In genomic region chr19:10523483-10524080, GRCm38 (mm10) we compare ENCODE assay signal across 9 mouse cellular contexts. TPM values are rescaled to one million over a fixed set of nuclear protein-coding genes. Genes with fewer than 3 reads are reported as not detected.
DNase-seq lines count a peak whose midpoint lies in the region; ATAC-seq lines count a peak whose summit lies in the region.
"Had no signal": no experiment of that assay in that cellular context is flagged by ENCODE, and none has a peak within 500 bp of the region (broad histone marks: within the 10 kb centered on the region; RNA-seq: fewer than 3 reads in every experiment).

No protein-coding gene starts in this region.

- peak overlapping the region; percentile 87; the same call in 1 of the 2 replicates for H3K4me3 ChIP-seq in heart, embryonic 11.5 days (ENCODE audit: low read depth, low read length)
- peak overlapping the region; percentile 7; the same call in 1 of the 2 replicates for H3K4me3 ChIP-seq in forebrain, embryonic 12.5 days (replicated peaks)
- H3K4me3 ChIP-seq in liver, embryonic 15.5 days (replicated peaks), result peak overlapping the region; percentile 99

- no peaks in the 10 kb centered on the region for H3K27me3 ChIP-seq in heart, embryonic 11.5 days (ENCODE audit: control insufficient read depth, insufficient read depth, low read length)
- no peaks in the 10 kb centered on the region for H3K27me3 ChIP-seq in forebrain, embryonic 12.5 days
- no peaks in the 10 kb centered on the region for H3K27me3 ChIP-seq in liver, embryonic 15.5 days

- peaks cover 18% of the 10 kb centered on the region for H3K4me1 ChIP-seq in heart, embryonic 11.5 days (ENCODE audit: control insufficient read depth, insufficient read depth, low read length)
- H3K4me1 ChIP-seq in forebrain, embryonic 12.5 days, result peaks cover 29% of the 10 kb centered on the region
- peaks cover 55% of the 10 kb centered on the region for H3K4me1 ChIP-seq in liver, embryonic 15.5 days (replicated peaks)

- WGBS in heart, embryonic 11.5 days (ENCODE audit: insufficient replicate concordance), result 70% methylated on average over 5 of the region's 5 CpGs
- 86% methylated on average over 5 of the region's 5 CpGs for WGBS in forebrain, embryonic 12.5 days
- WGBS in liver, embryonic 15.5 days (ENCODE audit: insufficient replicate concordance), result 15% methylated on average over 5 of the region's 5 CpGs

- no peak overlapping the region for H3K27ac ChIP-seq in heart, embryonic 11.5 days (ENCODE audit: low read depth, low read length)
- H3K27ac ChIP-seq in forebrain, embryonic 12.5 days, result no peak overlapping the region
- peak overlapping the region; percentile 69 for H3K27ac ChIP-seq in liver, embryonic 15.5 days (replicated peaks)

- 0 out of 2 replicates have a peak overlapping the region, but pooled peaks have one; percentile 22 for H3K9ac ChIP-seq in heart, embryonic 11.5 days (ENCODE audit: low read depth, low read length)
- H3K9ac ChIP-seq in forebrain, embryonic 12.5 days, result peak overlapping the region; percentile 12
- peak overlapping the region; percentile 47 for H3K9ac ChIP-seq in liver, embryonic 15.5 days

- intact Hi-C loops in heart, postnatal 10 days (cut with DNase I), result no loop called here

- no peak for DNase-seq in heart, postnatal 10 days
- DNase-seq in 416B (ENCODE audit: low read depth), result peak; percentile 51
- DNase-seq in right cerebral cortex, adult 2 months (ENCODE audit: low spot score in 2 of 2), result no peak
- no peak for DNase-seq in cerebellum, postnatal 36 days
- DNase-seq in spleen, postnatal 14 days (ENCODE audit: low spot score in 2 of 2), result no peak
- DNase-seq: adrenal gland, postnatal 25 days had no signal

- H3K36me3 ChIP-seq in heart, embryonic 11.5 days (ENCODE audit: control insufficient read depth, insufficient read depth, low read length), result no peaks in the 10 kb centered on the region
- H3K36me3 ChIP-seq in forebrain, embryonic 12.5 days (replicated peaks), result peaks cover 7% of the 10 kb centered on the region
- H3K36me3 ChIP-seq in liver, embryonic 15.5 days (replicated peaks), result peaks cover 14% of the 10 kb centered on the region

- no peak for ATAC-seq in heart, embryonic 11.5 days (replicated peaks; ENCODE audit: insufficient number of reproducible peaks, low FRiP score, low TSS enrichment)
- ATAC-seq in forebrain, embryonic 12.5 days (ENCODE audit: low FRiP score), result no peak
- ATAC-seq in liver, embryonic 15.5 days (ENCODE audit: insufficient read depth), result no peak

- no peaks in the 10 kb centered on the region for H3K9me3 ChIP-seq in heart, embryonic 11.5 days (replicated peaks; ENCODE audit: control insufficient read depth, low read length)
- H3K9me3 ChIP-seq in forebrain, embryonic 12.5 days, result no peaks in the 10 kb centered on the region
- H3K9me3 ChIP-seq in liver, embryonic 15.5 days (replicated peaks), result no peaks in the 10 kb centered on the region

- H3K4me2 ChIP-seq in heart, embryonic 11.5 days, result peak overlapping the region; percentile 78
- H3K4me2 ChIP-seq in forebrain, embryonic 12.5 days, result peak overlapping the region; percentile 80
- H3K4me2 ChIP-seq in liver, embryonic 15.5 days, result peak overlapping the region; percentile 77

RNA-seq across cellular contexts. Expression of gene Cpsf7, which starts 1.5 kb away (rescaled TPM):
- polyA plus RNA-seq in heart, embryonic 11.5 days (2014; fragmentation: Nextera tagmentation; extraction: Ambion mirVana), result 39.3 and 41.2 TPM in 2 replicates
- total RNA-seq in heart, postnatal 10 days (2021), result 10 to 100 TPM; 39.9 to 41.2 TPM
- polyA plus RNA-seq in forebrain, embryonic 12.5 days (2016; fragmentation: Nextera tagmentation; extraction: Ambion mirVana), result 67.9 and 73.9 TPM in 2 replicates
- 11.1 and 12.3 TPM in 2 replicates for polyA plus RNA-seq in liver, embryonic 15.5 days (2015; fragmentation: Nextera tagmentation; extraction: Ambion mirVana)

RNA-seq across cellular contexts. Expression of gene Sdhaf2, which starts 2.4 kb away (rescaled TPM):
- 51.7 and 62.6 TPM in 2 replicates for polyA plus RNA-seq in heart, embryonic 11.5 days (2014; fragmentation: Nextera tagmentation; extraction: Ambion mirVana)
- total RNA-seq in heart, postnatal 10 days (2021), result 10 to 100 TPM; 61.9 to 67.1 TPM
- polyA plus RNA-seq in forebrain, embryonic 12.5 days (2016; fragmentation: Nextera tagmentation; extraction: Ambion mirVana), result 50.2 and 52.8 TPM in 2 replicates
- 26.3 and 26.6 TPM in 2 replicates for polyA plus RNA-seq in liver, embryonic 15.5 days (2015; fragmentation: Nextera tagmentation; extraction: Ambion mirVana)

RNA-seq across cellular contexts. Expression of gene Tmem216, which starts 32.5 kb away (rescaled TPM):
- 22.9 and 24.4 TPM in 2 replicates for polyA plus RNA-seq in heart, embryonic 11.5 days (2014; fragmentation: Nextera tagmentation; extraction: Ambion mirVana)
- 1 to 10 TPM; 4.5 to 4.9 TPM for total RNA-seq in heart, postnatal 10 days (2021)
- 52.9 and 54.1 TPM in 2 replicates for polyA plus RNA-seq in forebrain, embryonic 12.5 days (2016; fragmentation: Nextera tagmentation; extraction: Ambion mirVana)
- polyA plus RNA-seq in liver, embryonic 15.5 days (2015; fragmentation: Nextera tagmentation; extraction: Ambion mirVana), result 11.7 and 12.1 TPM in 2 replicates

RNA-seq across cellular contexts. Expression of gene Ppp1r32, which starts 40.9 kb away (rescaled TPM):
- polyA plus RNA-seq in heart, embryonic 11.5 days (2014; fragmentation: Nextera tagmentation; extraction: Ambion mirVana), result not detected in 2 replicates
- total RNA-seq in heart, postnatal 10 days (2021), result under 1 TPM; 0.40 to 0.93 TPM
- polyA plus RNA-seq in forebrain, embryonic 12.5 days (2016; fragmentation: Nextera tagmentation; extraction: Ambion mirVana), result 0.58 and 0.97 TPM in 2 replicates
- polyA plus RNA-seq in liver, embryonic 15.5 days (2015; fragmentation: Nextera tagmentation; extraction: Ambion mirVana), result not detected in 2 replicates

RNA-seq across cellular contexts. Expression of gene Cyb561a3, which starts 53.4 kb away (rescaled TPM):
- 12.8 and 14.3 TPM in 2 replicates for polyA plus RNA-seq in heart, embryonic 11.5 days (2014; fragmentation: Nextera tagmentation; extraction: Ambion mirVana)
- 10 to 100 TPM; 11.5 to 11.8 TPM for total RNA-seq in heart, postnatal 10 days (2021)
- 17.1 and 18.1 TPM in 2 replicates for polyA plus RNA-seq in forebrain, embryonic 12.5 days (2016; fragmentation: Nextera tagmentation; extraction: Ambion mirVana)
- 14.5 and 18.0 TPM in 2 replicates for polyA plus RNA-seq in liver, embryonic 15.5 days (2015; fragmentation: Nextera tagmentation; extraction: Ambion mirVana)

Comparison
In these comparisons a context has a peak if more than half of its experiments do, and no peak if none do; other contexts are left out.
1. H3K4me3 ChIP-seq: peak in every context shown above with its lines; median percentile 99 in liver, embryonic 15.5 days; 87 in heart, embryonic 11.5 days; 7 in forebrain, embryonic 12.5 days.